Mouse (Mus musculus) right cerebral cortex, postnatal 4 days (tissue): ENCODE data around the gene Tmem223.
A peak's percentile ranks its signal among the peaks of the same experiment; 100 is the strongest.

ENCODE experiments used
- DNase-seq: peaks from one replicate; pipeline ENCODE4 v3.0.0-alpha.2; 2022

Tmem223 gene

DNA sequence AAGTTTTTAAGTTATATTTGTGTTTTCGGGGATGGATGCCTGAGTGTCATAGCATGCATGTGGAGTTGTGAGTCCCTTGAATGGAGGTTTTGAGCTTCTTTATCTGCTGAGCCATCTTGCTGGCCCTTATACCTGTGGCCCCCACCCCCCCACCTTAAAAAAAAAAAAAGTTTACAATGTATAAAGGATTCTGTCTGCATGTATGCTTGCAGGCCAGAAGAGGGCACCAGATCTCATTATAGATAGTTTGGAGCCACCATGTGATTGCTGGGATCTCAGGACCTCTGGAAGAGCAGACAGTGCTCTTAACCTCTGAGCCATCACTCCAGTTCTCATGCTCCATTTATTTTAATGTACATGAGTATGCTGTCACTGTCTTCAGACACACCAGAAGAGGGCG lies 23.4 kb upstream of the Tmem223 start:
- no peak for DNase-seq

DNA sequence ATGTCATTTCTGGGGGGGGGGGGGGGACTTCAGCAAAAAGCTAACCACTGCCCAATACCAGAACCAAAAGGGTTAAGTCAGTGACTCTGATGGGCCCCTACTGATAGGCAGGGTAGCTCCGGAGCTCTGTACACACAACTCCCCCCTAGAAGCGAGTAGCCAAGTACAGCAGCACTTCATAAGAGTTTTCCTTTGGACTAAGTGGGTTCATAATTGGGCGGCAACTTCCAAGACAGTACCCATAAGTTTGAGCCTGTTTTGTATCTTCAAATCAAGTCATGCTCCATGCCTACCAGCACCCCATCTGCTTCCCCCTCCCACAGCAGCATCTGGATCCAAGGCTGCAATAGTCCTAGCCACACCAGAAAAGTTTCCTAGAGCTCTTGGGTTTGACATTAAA lies 15.1 kb upstream of the Tmem223 start:
- no peak for DNase-seq

DNA sequence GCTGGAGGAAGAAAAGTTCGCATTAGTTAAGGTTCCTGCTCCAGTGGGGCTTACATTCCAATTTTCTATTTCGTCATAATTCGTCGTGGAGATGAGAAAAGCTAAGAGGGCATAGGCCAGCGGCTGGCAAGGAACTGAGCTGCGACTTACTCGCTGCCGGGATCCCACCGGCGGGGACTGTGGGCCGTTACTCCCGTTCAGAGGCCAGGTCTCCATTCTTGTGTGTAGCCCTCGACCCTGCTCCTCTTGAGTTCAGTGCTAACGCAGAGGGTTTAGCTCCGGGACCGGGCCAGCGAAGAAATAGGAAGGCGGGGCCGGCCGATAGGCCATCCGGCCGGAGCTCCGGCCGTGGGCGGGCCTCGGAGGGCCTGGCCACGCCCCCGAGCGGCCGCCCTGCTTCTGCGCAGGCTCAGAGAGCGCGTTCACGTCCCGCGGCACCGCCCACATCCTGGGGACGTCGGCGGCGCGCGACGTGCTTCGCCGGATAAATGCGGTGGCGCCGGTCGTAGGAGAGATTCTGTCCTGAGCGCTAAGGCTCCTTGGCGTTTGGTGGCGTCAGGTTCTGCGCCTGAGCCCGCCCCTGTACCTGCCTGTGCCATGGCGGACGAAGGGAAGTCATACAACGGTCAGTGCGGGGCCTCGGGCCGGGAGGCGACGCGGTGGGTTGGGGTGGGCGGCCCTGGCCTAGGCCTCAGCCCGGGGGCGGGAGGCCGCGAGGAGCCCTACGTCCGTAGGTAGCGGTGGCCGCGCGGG lies 14.0 kb upstream of the Tmem223 start, which contains the start of gene Nxf1:
TSS of gene Nxf1 (plus strand) at position 439 of the 753 bp plus-strand sequence.
- DNase-seq, result peak; percentile 92

DNA sequence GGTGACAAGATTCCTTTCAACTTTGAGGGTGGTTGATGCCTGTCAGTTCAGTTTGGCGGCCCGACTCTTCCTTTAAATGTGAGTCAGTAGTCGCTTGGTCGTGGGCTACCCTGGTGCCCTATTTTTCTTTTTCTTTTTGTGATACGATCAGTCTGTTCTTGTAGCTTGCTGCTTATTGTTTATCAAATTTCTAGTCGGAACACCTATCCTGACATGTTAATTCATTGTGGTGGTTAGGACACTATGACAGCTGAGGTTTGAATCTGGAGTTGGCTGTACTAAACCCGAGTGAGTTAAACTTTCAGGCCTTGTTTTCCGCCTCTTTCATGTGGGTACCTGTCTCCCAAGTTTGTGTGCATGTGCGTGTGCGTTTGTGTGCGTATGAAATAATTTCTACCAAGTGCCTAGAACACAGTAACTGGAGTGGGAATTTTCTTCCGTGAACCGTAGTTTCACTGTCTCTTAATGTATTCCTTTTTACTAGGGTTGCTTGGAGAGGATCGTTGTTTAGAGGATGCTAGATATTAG lies 13.3 kb upstream of the Tmem223 start:
- DNase-seq, result no peak

DNA sequence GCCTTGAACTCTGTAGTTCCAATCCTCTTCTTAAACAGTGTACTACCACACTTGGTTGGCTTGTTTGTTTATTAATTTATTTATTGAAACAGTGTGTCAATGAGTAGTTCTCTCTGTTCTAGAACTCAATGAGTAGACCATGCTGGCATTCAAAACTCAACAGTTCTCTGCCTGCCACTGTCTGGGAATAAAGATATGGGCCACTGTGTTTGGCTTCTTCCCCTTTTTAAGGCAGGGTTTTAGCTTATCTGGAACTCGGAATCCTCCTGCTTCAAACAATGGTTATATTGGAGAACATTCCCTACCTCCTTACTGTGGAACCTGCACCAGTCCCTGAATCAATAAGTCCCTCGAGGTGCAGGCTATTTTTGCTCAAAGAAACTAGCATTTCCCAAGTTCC lies 11.9 kb upstream of the Tmem223 start:
- no peak for DNase-seq

DNA sequence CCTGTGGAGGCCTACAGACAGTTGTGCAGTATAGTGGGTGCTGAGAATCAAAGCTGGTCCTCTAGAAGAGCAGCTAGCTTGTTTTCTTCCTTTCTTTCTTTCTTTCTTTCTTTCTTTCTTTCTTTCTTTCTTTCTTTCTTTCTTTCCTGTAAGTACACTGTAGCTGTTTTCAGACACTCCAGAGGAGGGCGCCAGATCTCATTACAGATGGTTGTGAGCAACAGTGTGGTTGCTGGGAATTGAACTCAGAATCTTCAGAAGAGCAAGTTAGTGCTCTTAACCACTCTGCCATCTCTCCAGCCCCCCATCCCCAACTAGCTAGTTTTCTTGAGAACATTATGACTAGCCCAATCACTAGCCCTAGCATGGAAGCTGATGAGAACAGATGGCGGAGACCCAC lies 10.0 kb upstream of the Tmem223 start:
- no peak for DNase-seq

DNA sequence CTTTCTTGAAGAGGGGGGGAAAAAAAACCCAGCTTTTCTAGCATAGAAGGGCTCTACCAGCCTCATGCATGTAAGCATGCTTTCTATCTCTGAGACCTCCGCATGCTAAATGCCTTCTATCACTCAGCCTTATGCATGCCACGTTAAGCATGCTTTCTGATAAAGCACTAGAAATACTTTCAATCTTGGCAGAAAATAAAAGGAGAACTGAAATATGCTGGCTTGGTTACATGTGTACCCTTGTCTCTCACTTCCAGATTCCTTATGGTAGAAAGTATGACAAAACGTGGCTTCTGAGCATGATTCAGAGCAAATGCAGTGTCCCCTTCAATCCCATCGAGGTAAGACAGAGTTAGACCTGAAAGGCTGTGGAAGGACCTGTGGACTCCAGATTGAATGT lies 7.5 kb upstream of the Tmem223 start:
- DNase-seq, result no peak

DNA sequence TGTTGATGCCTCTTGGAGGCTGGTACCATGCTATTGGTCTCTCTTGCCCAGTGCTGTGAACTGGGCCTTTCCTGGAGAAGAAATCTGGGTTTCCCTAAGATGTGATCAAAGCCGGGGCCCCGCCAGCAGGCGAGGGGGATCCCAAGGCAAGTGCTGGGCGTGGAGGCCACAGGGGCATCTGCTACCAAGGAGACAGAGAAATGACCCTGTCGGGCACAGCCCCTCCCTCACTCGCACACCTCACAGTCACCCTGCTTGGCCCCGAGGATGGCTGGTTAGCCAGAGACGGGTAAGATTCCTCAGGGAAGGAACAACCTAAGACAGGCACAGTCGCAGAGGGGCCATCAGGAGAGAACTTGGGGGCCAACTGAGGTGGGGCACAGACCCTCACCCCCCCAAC lies 5.2 kb upstream of the Tmem223 start:
- no peak for DNase-seq

DNA sequence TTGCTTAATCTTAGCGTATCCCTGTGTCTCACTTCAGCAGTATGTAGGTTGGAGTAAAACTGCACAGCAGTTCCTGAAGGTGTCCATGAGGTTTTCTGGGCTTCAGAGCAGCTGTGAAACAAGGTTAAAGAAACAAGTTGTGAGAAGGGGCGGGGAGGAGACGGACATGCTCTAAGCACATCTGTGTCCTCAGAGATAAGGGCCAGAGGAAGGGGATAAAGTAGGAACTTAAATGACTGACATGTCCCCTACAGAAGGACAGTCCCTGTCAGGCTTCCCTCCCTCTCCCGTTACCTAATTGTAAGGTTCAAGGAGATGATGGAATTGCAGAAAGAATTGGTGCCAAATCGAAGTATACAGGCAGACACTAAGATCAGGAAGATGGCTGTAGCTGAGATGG lies 2.2 kb downstream of the Tmem223 start:
- no peak for DNase-seq

DNA sequence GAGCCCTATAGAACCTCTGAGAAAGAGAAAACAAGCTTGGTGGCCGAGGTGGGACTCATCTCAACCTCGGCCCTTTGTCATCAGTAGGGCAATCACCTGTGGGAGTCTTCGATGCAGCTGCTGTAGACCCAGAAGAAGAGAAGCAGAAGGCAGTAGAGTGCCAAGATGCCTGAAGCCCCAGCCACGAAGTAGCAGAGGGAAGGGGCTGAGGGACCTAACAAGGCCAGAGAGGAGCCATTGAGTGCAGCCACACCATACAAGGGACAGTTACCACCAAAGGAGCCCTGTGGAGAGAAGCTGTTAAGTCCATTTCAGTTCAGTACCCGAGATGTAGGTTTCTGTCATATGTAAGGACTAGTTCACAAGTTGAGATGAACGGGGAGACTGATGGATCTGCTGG lies 2.6 kb downstream of the Tmem223 start:
- no peak for DNase-seq

DNA sequence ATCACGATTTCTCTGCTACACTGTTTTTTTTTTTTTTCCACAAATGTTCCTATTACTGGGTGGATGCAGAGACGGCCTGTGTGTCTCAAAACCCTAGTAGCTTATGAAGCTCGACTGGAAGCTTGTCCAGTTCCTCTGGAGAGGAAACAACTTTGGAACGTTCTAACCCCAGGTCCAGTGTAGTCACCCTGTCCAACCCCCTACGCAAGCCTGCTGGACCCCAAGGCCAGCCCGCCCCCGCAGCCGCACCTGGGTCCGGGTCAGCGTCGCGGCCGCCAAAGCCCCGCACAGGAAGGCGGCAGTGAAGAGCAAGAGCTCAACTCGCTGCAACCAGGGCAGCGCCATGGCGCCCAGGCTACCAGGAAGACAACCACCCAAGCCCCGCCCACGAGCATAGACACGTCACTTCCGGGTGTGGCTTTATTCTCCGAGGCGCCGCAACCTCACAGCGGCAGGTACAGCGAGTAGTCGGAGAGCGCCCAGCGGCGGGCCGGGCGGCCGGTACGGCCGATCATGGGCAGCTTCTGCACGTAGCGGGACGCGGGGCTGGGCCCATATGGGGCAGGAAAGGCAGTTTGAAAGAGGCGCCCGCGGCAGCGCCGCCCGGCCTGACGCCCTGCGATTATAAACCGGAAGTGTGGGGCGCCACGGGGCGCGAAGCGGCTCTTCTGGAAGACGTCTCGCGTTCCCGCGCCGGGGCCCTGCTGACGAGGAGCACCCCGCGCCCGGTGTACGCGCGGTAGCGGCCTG lies 3.5 kb downstream of the Tmem223 start, which contains the start of gene Tmem179b:
TSS of gene Tmem179b (minus strand) at position 382 of the 750 bp plus-strand sequence.
- DNase-seq, result peak; percentile 96

DNA sequence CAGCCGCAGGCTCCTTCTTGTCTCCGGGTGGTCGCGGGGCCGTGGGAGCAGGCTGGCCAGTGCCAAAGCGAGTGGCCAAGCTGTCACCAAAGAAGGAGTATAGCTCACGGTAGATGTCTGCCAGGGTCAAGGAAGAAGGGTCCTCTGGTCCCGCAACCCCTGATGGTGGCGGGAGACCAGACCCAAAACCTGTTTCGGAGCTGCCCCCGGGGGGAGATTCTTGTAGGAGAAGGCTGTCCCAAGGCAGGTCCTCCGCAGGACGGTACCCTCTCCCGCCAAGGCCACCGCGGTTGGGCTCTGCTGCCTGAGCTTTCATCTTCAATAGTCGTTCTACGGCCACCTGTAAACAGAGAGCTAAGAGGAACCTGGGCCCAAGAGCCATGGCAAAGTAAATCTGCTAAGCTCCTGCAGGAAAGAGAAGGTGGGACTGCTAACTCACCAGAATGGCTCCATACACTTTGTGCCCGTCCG lies 4.2 kb downstream of the Tmem223 start:
- DNase-seq, result no peak

DNA sequence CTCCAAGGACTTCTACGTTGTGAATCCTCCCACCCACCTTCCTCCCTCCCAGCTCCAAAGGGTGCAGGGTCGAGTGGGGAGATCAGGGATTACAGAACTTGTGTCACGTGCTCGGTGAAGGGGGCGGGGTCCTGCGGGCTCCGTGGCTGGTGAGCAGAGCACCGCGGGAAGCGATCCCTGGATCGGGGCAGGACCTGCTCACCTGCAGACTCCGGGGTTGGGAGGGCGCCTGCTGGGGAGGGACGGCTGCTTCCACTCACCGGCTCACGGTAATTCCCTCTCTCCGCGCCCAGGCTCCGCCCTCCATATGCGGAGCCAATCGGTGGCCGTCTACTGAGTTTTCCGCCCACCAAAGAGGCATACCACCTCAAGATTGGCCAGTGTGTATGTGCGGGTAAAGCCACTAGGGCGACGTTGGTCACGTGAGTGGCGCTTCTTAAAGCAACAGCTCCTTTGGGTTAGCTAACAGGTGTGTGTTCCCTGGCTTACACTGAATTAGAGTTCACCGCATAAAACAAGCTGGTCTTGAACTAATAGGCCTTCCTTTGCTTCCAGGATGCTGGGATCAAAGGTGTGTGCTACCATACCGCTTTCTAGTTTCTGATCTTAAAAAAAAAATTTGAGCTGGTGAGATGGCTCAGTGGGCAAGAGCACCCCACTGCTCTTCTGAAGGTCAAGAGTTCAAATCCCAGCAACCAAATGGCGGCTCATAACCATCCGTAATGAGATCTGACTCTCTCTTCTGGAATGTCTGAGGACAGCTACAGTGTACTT lies 15.4 kb downstream of the Tmem223 start, which contains the start of gene Taf6l:
TSS of gene Taf6l (minus strand) at position 410 of the 774 bp plus-strand sequence.
- peak; percentile 81 for DNase-seq

DNA sequence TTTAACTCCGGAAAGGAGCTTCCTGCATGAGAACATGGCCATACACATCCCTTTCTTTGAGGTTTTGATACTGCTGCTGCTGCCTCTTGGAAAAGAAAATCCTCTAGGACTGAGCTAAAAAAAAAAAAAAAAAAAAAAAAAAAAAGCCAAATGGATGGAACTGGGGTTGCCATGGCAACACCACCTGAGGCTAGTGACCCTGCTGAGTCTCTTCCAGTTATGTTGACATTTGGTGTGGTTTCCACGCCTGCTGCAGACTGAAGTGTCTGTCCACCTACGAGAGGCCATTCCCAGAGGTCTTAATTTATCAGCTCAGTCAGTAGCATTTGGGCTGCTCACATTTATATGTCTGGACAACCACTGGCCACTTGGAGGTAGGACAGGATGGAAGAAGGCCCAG lies 17.7 kb downstream of the Tmem223 start:
- DNase-seq, result no peak

DNA sequence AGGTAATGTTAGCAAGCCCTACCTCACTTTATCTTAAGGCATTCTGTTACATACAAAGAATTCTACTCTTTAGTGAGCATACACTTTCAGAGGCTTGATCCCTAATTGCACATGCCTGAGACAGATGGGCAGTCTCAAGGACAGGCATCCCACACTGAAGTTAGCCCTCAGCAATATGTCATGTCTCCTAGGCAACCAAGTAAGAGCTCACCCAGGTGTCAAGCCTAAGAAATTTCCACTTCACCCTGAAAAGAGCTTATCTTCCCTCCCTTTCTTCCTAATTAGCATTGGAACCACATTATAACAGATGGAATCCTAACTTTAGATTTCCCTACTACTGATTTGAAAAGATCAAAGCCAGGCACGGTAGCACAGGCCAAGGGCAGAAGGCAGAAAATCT lies 18.4 kb downstream of the Tmem223 start:
- no peak for DNase-seq

DNA sequence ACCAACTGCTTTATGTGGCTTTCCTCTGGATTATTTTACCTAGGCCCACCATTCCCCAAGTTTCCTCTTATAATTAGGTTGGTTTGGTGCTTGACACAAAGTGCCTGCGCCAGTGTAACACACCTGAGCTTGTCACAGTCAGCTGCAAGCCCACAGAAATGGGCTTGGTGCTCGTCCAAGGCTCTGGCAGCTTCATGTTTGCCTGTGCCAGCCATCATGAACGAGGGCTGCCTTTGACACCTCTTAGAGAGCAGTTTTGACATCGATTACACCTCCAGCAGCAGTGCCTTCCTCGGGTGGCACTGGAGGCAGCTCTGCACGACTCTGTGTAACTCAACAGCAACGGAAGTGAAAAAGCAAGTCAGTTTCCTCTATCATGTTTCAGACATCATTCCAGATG lies 19.4 kb downstream of the Tmem223 start:
- DNase-seq, result no peak

DNA sequence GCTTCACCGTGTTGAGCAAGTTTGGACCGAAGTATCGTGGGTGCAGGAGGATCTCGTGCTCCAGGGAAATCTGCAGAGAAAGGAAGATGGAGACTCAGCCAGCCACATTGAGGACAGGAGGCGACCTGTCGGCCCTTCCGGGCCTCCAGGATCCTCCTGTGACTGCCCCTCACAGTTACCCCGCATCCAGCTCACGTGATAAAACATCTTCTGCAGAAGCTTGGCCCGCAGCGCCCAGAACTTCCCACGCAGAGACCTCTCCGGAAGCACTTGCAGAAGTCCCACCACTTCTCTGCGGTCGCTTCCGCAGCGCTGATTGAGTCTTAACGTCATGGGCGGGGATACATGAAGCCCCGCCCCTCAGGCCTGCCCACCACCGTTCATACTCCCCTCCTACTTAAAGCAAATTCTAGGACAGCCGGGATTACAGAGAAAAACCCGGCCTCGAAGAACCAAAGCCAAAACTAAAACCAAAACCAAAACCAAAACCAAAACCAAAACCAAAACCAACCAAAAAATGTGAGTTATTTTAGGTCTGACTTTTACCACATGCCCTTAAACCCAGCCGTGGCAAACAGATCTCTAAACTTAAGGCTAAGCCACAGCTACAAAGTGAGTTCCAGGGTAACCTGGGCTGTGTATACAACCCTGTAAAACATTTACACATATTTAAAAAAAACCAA lies 27.6 kb downstream of the Tmem223 start, which contains the start of gene Polr2g:
TSS of gene Polr2g (minus strand) at position 314 of the 683 bp plus-strand sequence.
- peak; percentile 83 for DNase-seq

DNA sequence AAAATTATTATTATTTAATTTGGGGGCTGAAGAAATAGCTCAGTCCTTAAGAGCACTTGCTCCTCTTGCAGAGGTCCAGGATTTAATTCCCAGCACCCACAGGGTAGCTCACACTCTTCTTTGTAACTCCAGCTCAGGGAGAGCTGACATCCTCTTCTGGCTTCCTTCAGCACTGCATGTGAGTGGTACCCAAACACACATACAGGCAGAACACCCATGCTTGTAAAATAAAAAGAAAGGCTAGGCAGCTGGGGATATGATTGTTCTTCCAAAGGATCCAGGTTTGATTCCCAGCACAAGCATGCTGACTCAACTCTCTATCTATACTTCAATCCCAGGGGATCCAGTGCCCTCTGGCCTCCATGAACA lies 28.1 kb downstream of the Tmem223 start:
- no peak for DNase-seq

DNA sequence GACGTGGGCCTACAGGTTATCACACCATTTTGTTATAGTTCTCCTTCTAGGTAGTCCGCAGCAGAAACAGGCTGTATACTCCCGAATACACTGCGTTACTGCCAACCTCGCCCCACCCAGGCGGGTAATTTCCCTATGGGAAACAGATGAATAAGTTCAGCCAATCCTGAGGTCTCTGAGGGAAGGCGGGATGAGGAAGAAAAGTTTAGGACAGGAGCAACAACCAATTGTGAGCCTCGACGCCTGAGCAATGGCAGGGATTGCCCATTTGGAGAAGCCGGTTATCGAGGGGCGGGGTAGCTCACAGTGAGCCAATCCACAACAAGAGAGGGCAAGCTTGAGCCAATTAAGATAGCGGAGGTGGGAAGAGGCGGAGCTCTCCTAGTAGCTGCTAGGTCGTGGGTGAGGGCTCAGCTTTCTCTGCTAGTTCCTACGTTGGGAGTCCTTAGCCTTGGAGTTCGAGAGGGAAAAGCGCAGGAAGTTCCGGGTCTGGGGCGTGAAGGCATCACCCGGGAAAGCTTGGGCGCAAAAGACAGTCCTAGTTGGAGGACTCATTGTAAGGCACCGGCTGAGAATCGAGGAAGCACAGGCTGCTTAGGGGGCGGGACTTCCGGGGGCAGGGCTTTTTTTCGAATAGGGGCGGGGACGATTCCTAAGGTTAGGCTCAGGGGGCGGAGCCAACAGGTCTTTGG lies 31.5 kb downstream of the Tmem223 start, which contains the start of gene Zbtb3:
TSS of gene Zbtb3 (plus strand) at position 426 of the 692 bp plus-strand sequence.
- DNase-seq, result peak; percentile 80

DNA sequence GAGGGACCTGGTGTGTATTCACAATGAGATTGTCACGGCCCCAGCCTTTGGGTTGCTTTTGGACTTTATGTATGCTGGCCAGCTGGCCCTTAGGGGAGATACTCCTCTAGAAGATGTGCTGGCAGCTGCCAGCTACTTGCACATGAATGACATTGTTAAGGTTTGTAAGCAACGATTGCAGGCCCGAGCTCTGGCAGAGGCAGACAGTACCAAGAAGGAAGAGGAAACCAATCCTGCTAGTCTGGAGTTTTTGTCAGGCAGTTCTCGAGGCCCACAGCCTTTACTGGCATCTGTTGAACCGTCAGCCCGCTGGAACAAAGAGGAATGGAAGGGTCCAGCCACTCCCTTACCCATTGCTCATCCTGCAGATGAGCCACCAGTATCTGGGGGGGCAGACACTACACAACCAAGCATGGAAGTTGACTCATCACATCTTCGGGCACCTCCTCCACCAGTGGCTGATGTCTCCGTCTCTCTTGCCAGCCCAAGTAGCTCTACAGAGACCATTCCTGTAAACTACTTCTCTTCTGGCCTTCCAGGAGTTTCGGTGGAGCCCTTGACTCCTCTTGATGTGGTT lies 32.5 kb downstream of the Tmem223 start:
- no peak for DNase-seq
